Mouse (Mus musculus): ENCODE measurements around the gene Zswim3.

- no peak for TF ChIP-seq CTCF (IDR thresholded peaks at IDR 0.05; ENCODE audit: extremely low read depth, insufficient read length, insufficient replicate concordance, low read depth, low read length)
- no peak for TF ChIP-seq POLR2A (IDR thresholded peaks at IDR 0.05; ENCODE audit: low read depth, low read length)
Observed at GRCm38 (mm10) chr2:164800252-164801004, 4.5 kb upstream of the Zswim3 start.

Data from small intestine, adult 2 months (tissue).